Mouse (Mus musculus): ENCODE measurements at regions not wholly inside any gene's neighbourhood (a gene's known extent, or its start where the extent isn't known, plus 50 kb on each side); places are given as distances from the start of the nearest gene placed in this dataset.

- TF ChIP-seq CTCF (IDR thresholded peaks at IDR 0.05; ENCODE audit: insufficient read depth, low read depth, low read length) (no peak), POLR2A (IDR thresholded peaks at IDR 0.05; ENCODE audit: insufficient read depth, low read depth, low read length) (no peak)
These were observed 259.5 kb downstream of the Matn1 start for GRCm38 (mm10) chr4:131203721-131204120.
